Mouse (Mus musculus) lung, embryonic 14.5 days (tissue): ENCODE results near the gene Cav1. TPM values are rescaled to one million over a fixed set of nuclear protein-coding genes. Genes with fewer than 3 reads are reported as not detected.

Experiments used
- ATAC-seq: fragments of 200-750 bp; cut with Nextera tagmentation; 2 replicates; pipeline ENCODE4 v1.8.0; 2017; ENCODE audit warnings: mild to moderate bottlenecking, moderate TSS enrichment, moderate library complexity; ENCODE audit not compliant: insufficient read depth
- DNase-seq: peaks from one replicate; pipeline ENCODE4 v3.0.0-alpha.2; 2015
- H3K27ac ChIP-seq: fragments of 300-500 bp; sonication (generic); 2 replicates; pipeline ENCODE4 v1.5.1; 2014; ENCODE audit warnings: low read depth, mild to moderate bottlenecking, moderate library complexity
- H3K27me3 ChIP-seq: fragments of 300-500 bp; sonication (generic); 2 replicates; pipeline ENCODE4 v1.6.1; 2014; ENCODE audit warnings: low read length, control low read depth; ENCODE audit not compliant: insufficient read depth
- H3K36me3 ChIP-seq: fragments of 300-500 bp; sonication (generic); 2 replicates; pipeline ENCODE4 v1.6.1; 2014; ENCODE audit warnings: control low read depth; ENCODE audit not compliant: insufficient read depth
- H3K4me1 ChIP-seq: fragments of 300-500 bp; sonication (generic); 2 replicates; pipeline ENCODE4 v1.6.1; 2014; ENCODE audit warnings: antibody characterized with exemption, control low read depth; ENCODE audit not compliant: insufficient read depth
- H3K4me2 ChIP-seq: fragments of 300-500 bp; sonication (generic); 2 replicates; pipeline ENCODE4 v1.6.1; 2014; ENCODE audit warnings: mild to moderate bottlenecking
- H3K4me3 ChIP-seq: fragments of 300-500 bp; sonication (generic); 2 replicates; pipeline ENCODE4 v1.5.1; 2014; ENCODE audit warnings: low read depth, low read length
- H3K9ac ChIP-seq: fragments of 300-500 bp; sonication (generic); 2 replicates; pipeline ENCODE4 v1.6.1; 2014
- H3K9me3 ChIP-seq: fragments of 300-500 bp; sonication (generic); 2 replicates; pipeline ENCODE4 v1.6.1; 2016; ENCODE audit warnings: low read depth, low read length, control low read depth
- CTCF ChIP-seq: IDR thresholded peaks from 2 replicates; pipeline ENCODE4 v1.5.1; 2016; ENCODE audit warnings: antibody characterized with exemption, low read depth
- WGBS: fragments of 180-500 bp; shearing (Covaris S2); extraction: QIAGEN DNeasy Blood & Tissue Kit; methylation state at CpG from one replicate; pipeline ENCODE4 v1.1.7; 2014; 5-methylcytosine and 5-hydroxymethylcytosine counted together
- polyA plus RNA-seq: library from polyadenylated mRNA; unstranded; fragments of >200 nt; fragmentation: Nextera tagmentation; extraction: Ambion mirVana; gene quantifications from 2 replicates; pipeline ENCODE4 v1.2.1, GENCODE M21; 2014

The Cav1 gene
- polyA plus RNA-seq, 1 experiment from 2014 or later = 300 TPM

- Histone ChIP-seq H3K4me2 (no peak overlapping the region), H3K4me1 (no peaks in the 10 kb centered on the region), H3K9ac (no peak overlapping the region), H3K36me3 (no peaks in the 10 kb centered on the region), H3K27me3 (no peaks in the 10 kb centered on the region), H3K4me3 (no peak overlapping the region), H3K27ac (no peak overlapping the region), H3K9me3 (no peaks in the 10 kb centered on the region)
- 86% methylated on average over 5 of the region's 5 CpGs for WGBS
- TF ChIP-seq CTCF = no peak
- no peak for DNase-seq
- ATAC-seq = no peak
These were observed 44.7 kb downstream of the Cav1 start for GRCm38 (mm10) chr6:17350803-17351202.

DNA sequence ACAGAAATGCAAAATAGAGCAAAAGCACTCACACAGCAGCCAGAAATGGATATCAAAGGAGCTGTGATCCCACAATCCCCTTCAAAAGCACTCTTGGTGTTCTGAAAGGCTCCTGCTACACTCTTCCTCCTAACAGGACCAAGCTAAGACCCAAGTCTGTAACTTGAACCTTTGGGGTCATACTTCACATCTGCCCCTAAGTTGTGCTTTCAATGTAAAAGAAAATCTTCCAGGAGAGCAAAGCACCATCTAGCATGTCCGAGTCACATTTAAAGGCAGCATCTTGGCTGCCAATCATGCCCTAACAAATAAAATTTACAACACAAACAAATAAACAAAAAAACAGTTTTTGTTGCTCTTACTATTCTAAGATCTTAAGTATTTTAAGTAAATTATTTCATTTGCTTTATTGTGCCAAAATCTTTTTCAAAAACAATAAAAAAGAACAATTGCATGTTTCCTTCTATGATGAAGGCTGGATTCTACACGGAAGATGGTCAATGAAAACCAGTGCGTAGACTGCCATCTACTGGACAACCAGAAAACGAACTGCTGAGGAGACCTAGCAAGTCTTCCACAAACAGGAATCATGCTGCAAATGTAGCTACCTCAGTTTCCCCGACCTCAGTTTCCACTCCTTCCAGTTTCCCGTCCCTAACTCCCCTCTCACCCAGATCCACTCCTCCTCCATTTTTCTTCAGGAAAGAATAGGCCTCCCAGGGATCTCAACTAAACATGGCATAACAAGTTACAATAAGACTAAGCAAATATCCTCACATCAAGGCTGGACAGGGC, 53.0 kb downstream of the Cav1 start:
- TF ChIP-seq CTCF = peak; percentile 87
- H3K36me3 ChIP-seq = no peaks in the 10 kb centered on the region
- no peak overlapping the region for H3K4me3 ChIP-seq
- no peak overlapping the region for H3K4me2 ChIP-seq
- 14% methylated on average over 6 of the region's 6 CpGs for WGBS
- DNase-seq = peak; percentile 89
- no peak overlapping the region for H3K9ac ChIP-seq
- no peaks in the 10 kb centered on the region for H3K27me3 ChIP-seq
- H3K27ac ChIP-seq = no peak overlapping the region
- H3K4me1 ChIP-seq = no peaks in the 10 kb centered on the region
- no peaks in the 10 kb centered on the region for H3K9me3 ChIP-seq
- ATAC-seq = peak; percentile 17; the same call in 1 of the 2 replicates

- 34% methylated on average over 3 of the region's 3 CpGs for WGBS
- Histone ChIP-seq H3K36me3 (no peaks in the 10 kb centered on the region), H3K27me3 (no peaks in the 10 kb centered on the region), H3K4me2 (no peak overlapping the region), H3K9me3 (no peaks in the 10 kb centered on the region), H3K9ac (no peak overlapping the region), H3K27ac (no peak overlapping the region), H3K4me3 (no peak overlapping the region), H3K4me1 (no peaks in the 10 kb centered on the region)
- no peak for ATAC-seq
- peak; percentile 76 for DNase-seq
- peak; percentile 62 for TF ChIP-seq CTCF
These were observed 56.6 kb downstream of the Cav1 start for GRCm38 (mm10) chr6:17362771-17363170.

GRCm38 (mm10) chr6:17363446-17364179, 57.5 kb downstream of the Cav1 start:
- Histone ChIP-seq H3K4me2 (no peak overlapping the region), H3K36me3 (no peaks in the 10 kb centered on the region), H3K4me1 (no peaks in the 10 kb centered on the region), H3K27ac (no peak overlapping the region), H3K4me3 (no peak overlapping the region), H3K9ac (no peak overlapping the region), H3K27me3 (no peaks in the 10 kb centered on the region), H3K9me3 (no peaks in the 10 kb centered on the region)
- 71% methylated on average over 17 of the region's 17 CpGs for WGBS
- DNase-seq (no peak), ATAC-seq (no peak)
- no peak for TF ChIP-seq CTCF

- Histone ChIP-seq H3K27me3 (no peaks in the 10 kb centered on the region), H3K9me3 (no peaks in the 10 kb centered on the region), H3K27ac (no peak overlapping the region), H3K9ac (no peak overlapping the region), H3K4me3 (no peak overlapping the region), H3K4me2 (no peak overlapping the region), H3K4me1 (no peaks in the 10 kb centered on the region), H3K36me3 (no peaks in the 10 kb centered on the region)
- no peak for TF ChIP-seq CTCF
- WGBS = 83% methylated on average over 5 of the region's 5 CpGs
- no peak for ATAC-seq
- no peak for DNase-seq
These were observed 68.2 kb downstream of the Cav1 start for GRCm38 (mm10) chr6:17374326-17374725.

GRCm38 (mm10) chr6:17377371-17377770, 71.2 kb downstream of the Cav1 start:
- Histone ChIP-seq H3K27me3 (no peaks in the 10 kb centered on the region), H3K36me3 (no peaks in the 10 kb centered on the region), H3K4me1 (no peaks in the 10 kb centered on the region), H3K9me3 (no peaks in the 10 kb centered on the region), H3K9ac (no peak overlapping the region), H3K4me2 (no peak overlapping the region), H3K4me3 (no peak overlapping the region), H3K27ac (no peak overlapping the region)
- ATAC-seq (no peak), DNase-seq (no peak)
- TF ChIP-seq CTCF = no peak
- 46% methylated on average over 2 of the region's 2 CpGs for WGBS

- DNase-seq = no peak
- WGBS = 76% methylated on average over 3 of the region's 3 CpGs
These were observed 74.0 kb downstream of the Cav1 start for GRCm38 (mm10) chr6:17380102-17380501.

More at GRCm38 (mm10) chr6:17380102-17380501, 74.0 kb downstream of the Cav1 start:
- H3K4me2 ChIP-seq = no peak overlapping the region
- no peaks in the 10 kb centered on the region for H3K9me3 ChIP-seq
- H3K9ac ChIP-seq = no peak overlapping the region
- no peak overlapping the region for H3K27ac ChIP-seq
- no peaks in the 10 kb centered on the region for H3K4me1 ChIP-seq
- no peak for ATAC-seq
- no peaks in the 10 kb centered on the region for H3K36me3 ChIP-seq
- H3K27me3 ChIP-seq = no peaks in the 10 kb centered on the region
- no peak overlapping the region for H3K4me3 ChIP-seq
- TF ChIP-seq CTCF = no peak
